14 mouse cellular contexts compared by ENCODE assay signal in genomic region chr15:88691129-88691528, GRCm38 (mm10).
"Had no signal": no experiment of that assay in that cellular context is flagged by ENCODE, and none has a peak within 500 bp of the region (broad histone marks: within the 10 kb centered on the region; RNA-seq: fewer than 3 reads in every experiment).

No protein-coding gene starts in this region.

- ATAC-seq: liver, postnatal 0 days; lung, postnatal 0 days; midbrain, embryonic 13.5 days; midbrain, embryonic 15.5 days had no signal

- DNase-seq: liver, postnatal 0 days; lung, adult 2 months; lung, postnatal 14 days; lung, postnatal 36 days; retina, postnatal 1 day; right cerebral cortex, postnatal 25 days; right cerebral cortex, postnatal 4 days; spleen, adult 18-20 months; thymus, adult 18-20 months; thymus, postnatal 14 days; thymus, postnatal 36 days had no signal
